In genomic region chr3:59321278-59321876, GRCm38 (mm10) we compare ENCODE assay signal across 10 mouse cellular contexts. TPM values are rescaled to one million over a fixed set of nuclear protein-coding genes. Genes with fewer than 3 reads are reported as not detected.
A peak's percentile ranks its signal among the peaks of the same experiment; 100 is the strongest.
DNase-seq lines count a peak whose midpoint lies in the region; ATAC-seq and TF ChIP-seq lines count a peak whose summit lies in the region.
"Had no signal": no experiment of that assay in that cellular context is flagged by ENCODE, and none has a peak within 500 bp of the region (broad histone marks: within the 10 kb centered on the region; RNA-seq: fewer than 3 reads in every experiment).

No protein-coding gene starts in this region.

- peaks cover 46% of the 10 kb centered on the region for H3K36me3 ChIP-seq in embryonic facial prominence, embryonic 10.5 days (replicated peaks)
- H3K36me3 ChIP-seq in hindbrain, postnatal 0 days (ENCODE audit: insufficient read depth, low read length): peaks cover 3% of the 10 kb centered on the region; the same call in 1 of the 2 replicates
- peaks cover 2% of the 10 kb centered on the region; the same call in 1 of the 2 replicates for H3K36me3 ChIP-seq in limb, embryonic 11.5 days (ENCODE audit: control insufficient read depth, insufficient read depth, low read length)
- H3K36me3 ChIP-seq in neural tube, embryonic 11.5 days (ENCODE audit: control insufficient read depth, insufficient read depth, low read length): no peaks in the 10 kb centered on the region
- H3K36me3 ChIP-seq: liver, embryonic 15.5 days had no signal

- H3K9ac ChIP-seq in hindbrain, postnatal 0 days (replicated peaks; ENCODE audit: low read length): no peak overlapping the region
- H3K9ac ChIP-seq in limb, embryonic 11.5 days (ENCODE audit: low read length): no peak overlapping the region
- H3K9ac ChIP-seq in neural tube, embryonic 11.5 days (ENCODE audit: low read length): no peak overlapping the region
- H3K9ac ChIP-seq: liver, embryonic 15.5 days had no signal

- no peaks in the 10 kb centered on the region for H3K9me3 ChIP-seq in embryonic facial prominence, embryonic 10.5 days
- H3K9me3 ChIP-seq in hindbrain, postnatal 0 days (ENCODE audit: low read length): no peaks in the 10 kb centered on the region
- no peaks in the 10 kb centered on the region for H3K9me3 ChIP-seq in limb, embryonic 11.5 days (ENCODE audit: control insufficient read depth, low read length)
- H3K9me3 ChIP-seq in neural tube, embryonic 11.5 days (ENCODE audit: control insufficient read depth, low read length): no peaks in the 10 kb centered on the region
- H3K9me3 ChIP-seq: liver, embryonic 15.5 days had no signal

- ATAC-seq in hindbrain, postnatal 0 days: peak; percentile 62; the same call in 1 of the 2 replicates
- ATAC-seq in limb, embryonic 11.5 days (ENCODE audit: insufficient number of reproducible peaks, low FRiP score, low TSS enrichment, low read depth): no peak
- ATAC-seq in neural tube, embryonic 11.5 days (ENCODE audit: insufficient read depth, low FRiP score, low TSS enrichment): no peak

- no peak overlapping the region for H3K27ac ChIP-seq in embryonic facial prominence, embryonic 10.5 days (replicated peaks)
- no peak overlapping the region for H3K27ac ChIP-seq in hindbrain, postnatal 0 days
- no peak overlapping the region for H3K27ac ChIP-seq in limb, embryonic 11.5 days (replicated peaks; ENCODE audit: low read depth, low read length)
- H3K27ac ChIP-seq in neural tube, embryonic 11.5 days (ENCODE audit: low read depth, low read length): no peak overlapping the region
- H3K27ac ChIP-seq: liver, embryonic 15.5 days had no signal

- peak; percentile 35 to 61 for DNase-seq in urinary bladder, adult 18-20 months (ENCODE audit: low spot score in 2 of 2)
- DNase-seq in urinary bladder, adult 2 months (ENCODE audit: low spot score): no peak
- peak; percentile 63 for DNase-seq in adrenal gland, postnatal 25 days
- DNase-seq in embryonic facial prominence, embryonic 10.5 days (ENCODE audit: low spot score): peak; percentile 50
- peak; percentile 86 for DNase-seq in hindbrain, postnatal 0 days (ENCODE audit: low spot score)
- peak; percentile 78 for DNase-seq in limb, embryonic 11.5 days (ENCODE audit: low spot score)
- peak; percentile 44 for DNase-seq in neural tube, embryonic 11.5 days (ENCODE audit: low spot score)
- peak; percentile 86 for DNase-seq in thymus, postnatal 4 days

- no peak overlapping the region for H3K4me2 ChIP-seq in hindbrain, postnatal 0 days (ENCODE audit: low read depth, low read length)
- no peak overlapping the region for H3K4me2 ChIP-seq in limb, embryonic 11.5 days (ENCODE audit: low read depth, severe bottlenecking)
- no peak overlapping the region for H3K4me2 ChIP-seq in neural tube, embryonic 11.5 days (ENCODE audit: low read depth)
- H3K4me2 ChIP-seq: liver, embryonic 15.5 days had no signal

- no peak overlapping the region for H3K4me3 ChIP-seq in embryonic facial prominence, embryonic 10.5 days
- H3K4me3 ChIP-seq in hindbrain, postnatal 0 days (ENCODE audit: low read length): no peak overlapping the region
- no peak overlapping the region for H3K4me3 ChIP-seq in limb, embryonic 11.5 days (ENCODE audit: low read depth, low read length)
- no peak overlapping the region for H3K4me3 ChIP-seq in neural tube, embryonic 11.5 days (ENCODE audit: low read depth, low read length)
- H3K4me3 ChIP-seq: erythroblast, embryonic 14.5 days; liver, embryonic 15.5 days had no signal

- H3K27me3 ChIP-seq in embryonic facial prominence, embryonic 10.5 days (replicated peaks; ENCODE audit: low read depth, poor library complexity, severe bottlenecking): no peaks in the 10 kb centered on the region
- H3K27me3 ChIP-seq in hindbrain, postnatal 0 days (ENCODE audit: insufficient read depth, low read length): no peaks in the 10 kb centered on the region
- H3K27me3 ChIP-seq in limb, embryonic 11.5 days (ENCODE audit: control insufficient read depth, insufficient read depth, low read length): no peaks in the 10 kb centered on the region
- no peaks in the 10 kb centered on the region for H3K27me3 ChIP-seq in neural tube, embryonic 11.5 days (ENCODE audit: control insufficient read depth, insufficient read depth, low read length)
- H3K27me3 ChIP-seq: liver, embryonic 15.5 days had no signal

- 46% methylated on average over 7 of the region's 7 CpGs for WGBS in embryonic facial prominence, embryonic 10.5 days
- WGBS in hindbrain, postnatal 0 days: 48% methylated on average over 7 of the region's 7 CpGs
- WGBS in limb, embryonic 11.5 days: 44% methylated on average over 7 of the region's 7 CpGs
- WGBS in neural tube, embryonic 11.5 days: 45% methylated on average over 7 of the region's 7 CpGs

- peak; percentile 90 for TF ChIP-seq CTCF in hindbrain, postnatal 0 days (IDR thresholded peaks at IDR 0.05; ENCODE audit: low read depth)

- no peaks in the 10 kb centered on the region for H3K4me1 ChIP-seq in embryonic facial prominence, embryonic 10.5 days
- H3K4me1 ChIP-seq in hindbrain, postnatal 0 days (ENCODE audit: insufficient read depth, low read length): no peaks in the 10 kb centered on the region
- no peaks in the 10 kb centered on the region for H3K4me1 ChIP-seq in limb, embryonic 11.5 days (ENCODE audit: control insufficient read depth, insufficient read depth, low read length)
- no peaks in the 10 kb centered on the region for H3K4me1 ChIP-seq in neural tube, embryonic 11.5 days (ENCODE audit: control insufficient read depth, insufficient read depth, low read length)
- H3K4me1 ChIP-seq: liver, embryonic 15.5 days had no signal

RNA-seq across cellular contexts. Expression of gene Igsf10, which starts 22.8 kb away (rescaled TPM):
- 7.0 and 10.9 TPM in 2 replicates for polyA plus RNA-seq in urinary bladder, adult 2 months (2012; rRNA removed)
- 1.4 and 1.6 TPM in 2 replicates for total RNA-seq in adrenal gland, postnatal 25 days (2021)
- 4.6 and 5.7 TPM in 2 replicates for polyA plus RNA-seq in embryonic facial prominence, embryonic 10.5 days (2016; fragmentation: Nextera tagmentation; extraction: Ambion mirVana)
- total RNA-seq in hindbrain, postnatal 0 days (2014; rRNA removed): 7.1 TPM in 2 replicates
- 6.2 and 6.7 TPM in 2 replicates for polyA plus RNA-seq in hindbrain, postnatal 0 days (2015; fragmentation: Nextera tagmentation; extraction: Ambion mirVana)
- 4.6 and 4.7 TPM in 2 replicates for polyA plus RNA-seq in limb, embryonic 11.5 days (2014; fragmentation: Nextera tagmentation; extraction: Ambion mirVana)
- 3.9 and 4.0 TPM in 2 replicates for polyA plus RNA-seq in neural tube, embryonic 11.5 days (2014; fragmentation: Nextera tagmentation; extraction: Ambion mirVana)
- polyA plus RNA-seq: erythroblast, embryonic 14.5 days had no signal

RNA-seq across cellular contexts. Expression of gene P2ry12, which starts 58.7 kb away (rescaled TPM):
- 3.3 and 4.0 TPM in 2 replicates for polyA plus RNA-seq in urinary bladder, adult 2 months (2012; rRNA removed)
- total RNA-seq in adrenal gland, postnatal 25 days (2021): 1.4 and 3.2 TPM in 2 replicates
- polyA plus RNA-seq in embryonic facial prominence, embryonic 10.5 days (2016; fragmentation: Nextera tagmentation; extraction: Ambion mirVana): 0.65 and 1.0 TPM in 2 replicates
- 8.3 and 17.8 TPM in 2 replicates for total RNA-seq in hindbrain, postnatal 0 days (2014; rRNA removed)
- 15.4 TPM in 2 replicates for polyA plus RNA-seq in hindbrain, postnatal 0 days (2015; fragmentation: Nextera tagmentation; extraction: Ambion mirVana)
- 0.60 and 0.93 TPM in 2 replicates for polyA plus RNA-seq in limb, embryonic 11.5 days (2014; fragmentation: Nextera tagmentation; extraction: Ambion mirVana)
- 3.4 and 3.8 TPM in 2 replicates for polyA plus RNA-seq in neural tube, embryonic 11.5 days (2014; fragmentation: Nextera tagmentation; extraction: Ambion mirVana)
- polyA plus RNA-seq: erythroblast, embryonic 14.5 days had no signal
